Mouse (Mus musculus) layer of hippocampus, postnatal 25 days (tissue): ENCODE data around the gene Itpr3. TPM values are rescaled to one million over a fixed set of nuclear protein-coding genes. Genes with fewer than 3 reads are reported as not detected.

Experiments used
- DNase-seq, 2 experiments: peaks; one replicate each; pipeline ENCODE4 v3.0.0; 2022; ENCODE audit warnings: mixed read lengths in 2 of 2, low spot score in 1 of 2; ENCODE audit errors: extremely low spot score in 1 of 2
- total RNA-seq, 2 experiments: library from RNA; stranded (reverse); gene quantifications; 2 replicates each; pipeline ENCODE4 v1.2.3; 2021

Itpr3 gene
- total RNA-seq, 2 experiments from 2014 or later, result 1.5 to 2.1 TPM

GRCm38 (mm10) chr17:27036465-27036864, 20.6 kb upstream of the Itpr3 start:
- DNase-seq, result no peak

- DNase-seq, result no peak
These were observed 18.6 kb upstream of the Itpr3 start for GRCm38 (mm10) chr17:27038335-27039050.

- no peak for DNase-seq
These were observed 17.5 kb upstream of the Itpr3 start for GRCm38 (mm10) chr17:27039432-27040102.

GRCm38 (mm10) chr17:27040304-27041045, 16.6 kb upstream of the Itpr3 start:
- no peak for DNase-seq

- DNase-seq, result no peak
These were observed 15.9 kb upstream of the Itpr3 start for GRCm38 (mm10) chr17:27041046-27041786.

GRCm38 (mm10) chr17:27041787-27042055, 15.4 kb upstream of the Itpr3 start:
- no peak for DNase-seq

- DNase-seq, result no peak
These were observed 14.3 kb upstream of the Itpr3 start for GRCm38 (mm10) chr17:27042840-27043239.

GRCm38 (mm10) chr17:27045164-27045563, 11.9 kb upstream of the Itpr3 start:
- no peak for DNase-seq

- no peak for DNase-seq
These were observed 9.2 kb upstream of the Itpr3 start for GRCm38 (mm10) chr17:27047762-27048444.

GRCm38 (mm10) chr17:27048445-27049239, 8.5 kb upstream of the Itpr3 start:
- DNase-seq, result no peak

- DNase-seq, result no peak
These were observed 6.3 kb upstream of the Itpr3 start for GRCm38 (mm10) chr17:27050853-27051252.

GRCm38 (mm10) chr17:27051514-27051913, 5.6 kb upstream of the Itpr3 start:
- DNase-seq, result no peak

GRCm38 (mm10) chr17:27056170-27056569, 934 bp upstream of the Itpr3 start:
- DNase-seq, result no peak

- no peak for DNase-seq
These were observed 482 bp downstream of the Itpr3 start for GRCm38 (mm10) chr17:27057517-27058055.

- DNase-seq, result no peak
These were observed 3.6 kb downstream of the Itpr3 start for GRCm38 (mm10) chr17:27060698-27061097.

- DNase-seq, result no peak
These were observed 4.6 kb downstream of the Itpr3 start for GRCm38 (mm10) chr17:27061727-27062126.

- DNase-seq, result no peak
These were observed 5.6 kb downstream of the Itpr3 start for GRCm38 (mm10) chr17:27062684-27063083.

- no peak for DNase-seq
These were observed 6.6 kb downstream of the Itpr3 start for GRCm38 (mm10) chr17:27063717-27064116.

- DNase-seq, result no peak
These were observed 7.1 kb downstream of the Itpr3 start for GRCm38 (mm10) chr17:27064195-27064594.
